Mouse (Mus musculus) adrenal gland, adult 8-10 months (tissue): ENCODE measurements around the gene Unc5c. TPM values are rescaled to one million over a fixed set of nuclear protein-coding genes. Genes with fewer than 3 reads are reported as not detected.

Experiments used
- DNase-seq: peaks from one replicate; pipeline ENCODE4 v3.0.0; 2022
- total RNA-seq, 4 experiments: library from RNA; stranded (reverse); gene quantifications; 2 replicates each; pipeline ENCODE4 v1.2.4; 2022

The Unc5c gene
- total RNA-seq, 4 experiments from 2014 or later = 8.6 to 14.8 (median 11.3) TPM

GRCm38 (mm10) chr3:141716371-141716770, 251.4 kb downstream of the Unc5c start:
- DNase-seq = no peak

DNA sequence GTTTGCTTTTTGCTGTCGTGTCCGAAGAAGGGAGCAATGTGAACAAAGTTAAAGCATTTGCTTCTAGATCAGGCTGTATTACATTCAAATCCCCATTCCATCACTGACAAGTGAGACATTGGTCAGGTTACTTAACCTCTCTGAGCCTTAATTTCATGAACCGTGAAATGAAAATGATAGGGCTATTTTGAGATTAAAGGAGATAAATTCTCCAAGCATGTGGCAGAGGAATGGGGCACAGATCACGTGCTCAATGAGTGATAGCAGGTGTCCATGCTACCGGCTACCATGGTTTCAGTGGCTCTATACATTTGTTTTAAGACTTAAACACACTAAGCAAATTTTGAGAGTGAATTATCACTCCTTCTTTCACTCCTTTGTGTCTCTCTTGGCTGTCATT, 254.0 kb downstream of the Unc5c start:
- no peak for DNase-seq

DNA sequence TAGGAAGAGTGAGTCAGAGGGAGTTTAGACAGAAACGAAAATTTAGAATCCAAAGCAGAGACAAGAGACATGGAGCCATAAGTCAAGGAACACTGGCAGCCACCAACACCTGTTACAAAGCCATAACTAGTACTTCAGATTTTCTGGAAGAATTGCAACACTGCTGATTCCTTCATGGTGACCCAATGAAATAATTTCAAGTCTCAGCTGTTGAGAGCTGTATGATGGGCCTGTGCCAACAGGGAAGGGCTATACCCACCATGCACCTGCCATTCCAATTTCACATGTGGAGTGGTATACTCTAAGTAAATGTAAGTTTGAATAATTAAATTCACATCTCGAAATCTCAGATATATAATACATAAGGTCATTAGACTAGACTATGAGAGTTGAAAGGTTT, 259.5 kb downstream of the Unc5c start:
- DNase-seq = no peak

- DNase-seq = no peak
Measured at GRCm38 (mm10) chr3:141725432-141725831, 260.4 kb downstream of the Unc5c start.

GRCm38 (mm10) chr3:141733844-141734243, 268.8 kb downstream of the Unc5c start:
- no peak for DNase-seq

DNA sequence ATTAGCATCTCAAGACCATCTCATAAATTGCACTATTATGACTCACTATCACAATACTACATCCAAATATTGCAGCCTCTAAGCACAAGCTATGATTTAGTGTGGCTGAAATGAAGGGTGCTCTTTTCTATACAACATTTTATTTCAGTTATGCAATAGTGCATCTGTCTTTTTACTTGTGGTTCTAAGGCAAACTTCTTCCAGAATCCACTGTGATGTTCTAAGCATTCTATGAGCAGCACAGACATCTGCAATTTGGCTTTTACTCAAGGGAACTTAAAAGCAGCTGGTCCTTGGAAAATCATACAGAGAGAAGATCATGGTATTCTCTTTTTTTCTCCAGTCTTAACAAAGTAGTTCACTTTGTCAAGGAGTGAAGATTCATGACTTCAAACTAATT, 270.3 kb downstream of the Unc5c start:
- DNase-seq = no peak

DNA sequence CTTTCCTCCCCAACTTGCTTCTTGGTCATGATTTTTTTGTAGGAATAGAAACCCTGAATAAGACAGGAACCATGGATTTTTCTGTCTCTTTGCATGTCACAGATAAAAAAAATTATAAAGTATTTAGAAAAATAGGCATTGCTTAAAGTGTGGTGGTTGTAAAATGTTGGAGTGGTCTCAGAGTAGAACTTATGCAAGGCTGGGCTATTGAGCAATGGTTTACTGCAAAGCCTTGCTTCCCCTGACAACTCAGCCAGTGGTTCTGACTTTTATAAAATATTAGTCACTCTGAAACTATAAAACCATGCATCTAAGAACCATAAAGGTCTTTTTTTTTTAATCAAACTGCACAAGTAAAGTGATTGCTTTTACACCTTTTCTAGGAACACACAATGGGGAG, 280.3 kb downstream of the Unc5c start:
- DNase-seq = no peak

DNA sequence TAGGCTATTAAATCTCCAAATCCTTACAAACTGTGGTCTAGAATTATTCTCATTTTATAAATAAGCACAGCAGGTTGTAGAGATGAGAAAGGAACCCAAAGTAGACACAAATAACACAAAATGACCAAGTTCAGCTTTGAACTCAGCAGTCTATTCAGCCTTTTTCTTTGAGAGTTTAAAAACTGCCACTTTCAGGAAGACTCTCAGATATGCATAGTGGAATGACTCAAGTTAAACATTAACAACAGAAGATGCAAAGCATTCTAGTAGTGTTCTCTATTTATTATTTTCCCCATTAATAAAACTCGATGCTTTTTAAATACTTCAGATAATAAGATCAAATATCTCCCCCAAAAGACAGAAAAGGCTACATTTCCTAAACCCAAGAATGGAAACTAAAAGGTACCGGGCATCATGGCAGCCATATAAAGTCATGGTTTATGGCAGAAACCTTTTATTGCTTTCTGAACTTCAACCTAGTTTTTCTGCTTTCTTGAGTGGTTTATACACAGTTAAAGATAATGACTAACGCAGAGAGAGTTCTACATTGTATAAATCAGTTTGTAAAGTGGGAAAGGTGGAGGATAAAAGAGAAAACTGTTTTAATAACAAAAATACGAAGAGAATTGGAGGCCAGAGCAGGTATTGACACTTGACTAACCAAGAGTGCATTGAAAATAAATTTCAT, 283.8 kb downstream of the Unc5c start:
- no peak for DNase-seq

GRCm38 (mm10) chr3:141752172-141752571, 287.2 kb downstream of the Unc5c start:
- DNase-seq = no peak

DNA sequence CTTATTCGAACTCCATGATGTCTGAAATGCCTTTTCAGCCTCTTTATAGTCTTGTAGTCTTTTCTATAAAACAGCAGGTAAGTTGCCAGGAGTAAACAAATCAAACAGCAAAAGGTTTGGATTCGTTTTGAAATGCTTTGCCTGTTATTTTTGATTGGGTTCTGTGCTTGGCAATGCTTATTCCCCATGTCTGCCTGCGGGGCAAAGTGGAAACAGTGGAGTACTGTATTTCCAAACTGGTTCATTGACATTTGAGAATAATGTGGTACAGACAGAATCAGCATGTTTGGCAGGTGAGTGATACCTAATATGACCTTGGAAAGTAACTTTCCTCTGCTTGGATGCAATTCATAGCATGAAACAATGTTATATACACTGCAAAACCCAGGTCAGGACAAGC, 292.2 kb downstream of the Unc5c start:
- DNase-seq = no peak

DNA sequence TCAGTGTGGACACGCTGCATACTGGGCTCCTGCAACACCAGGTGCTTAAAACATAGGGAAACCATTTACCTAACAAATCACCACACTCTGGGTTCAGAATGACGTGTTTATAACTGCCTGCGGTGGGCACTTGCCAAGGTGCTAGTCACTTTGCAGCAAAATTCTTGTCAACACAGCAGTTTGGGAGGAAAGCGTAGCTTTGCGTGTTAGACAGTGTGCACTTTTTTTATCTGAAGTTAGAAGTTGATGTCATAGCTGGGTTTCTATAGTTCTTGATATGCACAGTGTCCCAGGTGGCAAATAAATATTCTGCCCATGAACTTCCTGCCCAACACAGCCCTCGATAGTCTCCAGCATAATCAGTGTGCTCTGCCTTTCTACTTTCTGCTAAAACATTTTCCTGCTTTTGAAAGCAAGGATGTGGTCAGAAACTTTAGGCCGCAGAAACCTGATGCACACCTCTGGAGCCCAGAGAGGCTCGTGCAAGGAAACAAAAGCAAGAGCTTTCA, 313.4 kb downstream of the Unc5c start:
- no peak for DNase-seq

- no peak for DNase-seq
Measured at GRCm38 (mm10) chr3:141779186-141779585, 314.2 kb downstream of the Unc5c start.

GRCm38 (mm10) chr3:141782553-141782952, 317.5 kb downstream of the Unc5c start:
- no peak for DNase-seq

DNA sequence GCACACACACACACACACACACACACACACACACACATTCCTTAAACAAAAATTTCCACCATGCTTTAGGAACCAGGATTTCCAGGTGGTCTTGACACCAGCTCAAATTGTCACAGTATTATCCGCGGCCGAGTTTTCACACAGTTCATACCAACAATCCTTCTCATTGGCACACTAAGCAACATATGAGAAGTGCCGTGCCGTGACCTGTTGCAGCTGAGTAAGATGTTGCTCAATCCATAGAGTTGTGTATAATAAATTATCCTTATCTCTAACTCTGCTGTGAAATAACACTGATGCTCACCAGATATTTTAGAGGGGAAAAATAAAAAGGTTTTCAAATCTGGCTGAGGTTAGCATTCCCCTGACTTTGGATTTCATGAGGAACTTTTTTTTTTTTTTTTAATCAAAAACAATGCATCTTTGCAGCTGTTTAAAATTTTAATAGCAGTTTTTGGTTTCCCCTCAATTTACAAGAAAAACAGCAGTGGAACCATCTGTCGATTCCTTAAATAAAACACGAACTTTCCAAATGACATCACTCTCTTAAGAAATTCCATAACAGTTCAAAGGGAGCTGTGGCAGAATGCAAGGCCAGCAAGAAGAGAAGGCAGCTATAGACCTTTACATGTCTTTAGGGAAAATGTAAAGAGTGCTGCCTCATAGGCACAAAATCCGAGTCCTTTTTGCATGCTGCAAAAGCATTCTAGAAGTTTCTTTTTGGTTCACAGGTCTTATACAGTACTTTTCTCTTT, 326.2 kb downstream of the Unc5c start:
- no peak for DNase-seq

DNA sequence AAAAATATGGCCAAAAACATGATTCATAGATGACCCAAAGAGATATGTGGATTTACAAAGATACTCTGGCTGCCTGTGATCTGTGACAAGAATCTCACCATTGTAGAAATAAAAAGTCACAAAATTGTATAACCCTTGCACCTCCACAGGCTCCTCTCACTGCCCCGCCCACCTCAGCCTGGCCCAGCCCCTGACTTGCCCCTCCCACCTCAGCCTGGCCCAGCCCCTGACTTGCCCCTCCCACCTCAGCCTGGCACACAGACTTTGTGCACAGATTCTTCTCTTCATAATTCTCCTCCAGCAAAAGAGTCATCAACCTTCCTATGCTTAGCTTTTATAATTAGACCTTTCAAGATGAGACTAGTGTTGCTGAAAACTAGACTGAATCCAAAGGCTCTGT, 327.1 kb downstream of the Unc5c start:
- DNase-seq = no peak

DNA sequence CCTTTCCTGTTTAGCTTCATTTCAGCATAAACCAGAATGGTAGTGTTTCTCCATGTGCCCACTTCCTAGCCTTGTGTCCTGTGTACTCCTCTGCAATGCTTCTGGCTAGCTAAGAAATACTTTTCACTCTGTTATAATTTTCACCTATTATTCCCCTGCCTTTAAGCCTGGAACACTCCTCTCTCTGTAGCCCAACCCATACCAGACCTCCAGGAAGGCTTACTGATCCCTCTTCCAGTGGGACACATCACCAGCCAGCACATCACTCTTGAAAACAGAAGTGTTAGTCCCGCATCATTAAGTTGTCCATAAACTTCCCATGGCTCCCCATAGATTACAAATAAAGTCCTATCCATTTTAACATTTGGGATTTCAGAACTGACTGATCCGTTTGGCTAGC, 328.7 kb downstream of the Unc5c start:
- DNase-seq = no peak

DNA sequence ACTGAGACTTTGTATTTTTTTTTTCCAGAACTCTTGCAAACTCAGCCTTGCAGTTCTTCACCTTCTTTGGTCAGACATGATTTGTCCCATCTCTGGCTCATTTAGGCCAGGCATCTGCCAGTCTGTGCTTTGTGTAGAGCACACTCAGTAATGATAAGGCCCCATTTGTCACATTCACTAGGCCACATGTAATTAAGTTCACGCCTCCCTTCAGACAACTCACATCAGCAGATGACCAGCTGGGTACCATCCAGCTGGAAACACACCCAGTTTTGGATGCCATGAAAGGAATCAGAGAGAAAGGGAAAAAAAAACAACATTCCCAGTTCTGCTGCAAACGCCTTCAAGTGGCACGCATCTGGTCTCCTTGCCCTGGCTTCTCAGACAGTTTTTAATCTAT, 329.4 kb downstream of the Unc5c start:
- DNase-seq = no peak

DNA sequence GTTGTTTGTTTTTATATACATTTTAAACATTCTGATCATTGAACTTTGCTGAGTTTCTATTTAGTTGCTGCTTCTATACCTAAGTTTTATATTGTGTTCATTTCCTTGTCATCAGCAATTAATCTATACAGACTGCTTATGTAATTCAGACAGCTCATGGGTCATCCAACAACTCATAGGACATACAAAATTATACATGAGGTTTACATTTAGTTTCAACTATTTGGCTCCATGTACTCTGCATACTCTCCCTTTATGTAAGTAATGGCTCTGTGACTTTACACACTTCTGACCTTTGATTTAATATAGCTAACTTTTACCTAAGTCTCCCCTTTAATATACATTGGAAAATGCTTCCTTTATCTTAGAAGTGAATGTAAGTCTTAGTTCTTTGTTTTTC, 332.4 kb downstream of the Unc5c start:
- DNase-seq = no peak

DNA sequence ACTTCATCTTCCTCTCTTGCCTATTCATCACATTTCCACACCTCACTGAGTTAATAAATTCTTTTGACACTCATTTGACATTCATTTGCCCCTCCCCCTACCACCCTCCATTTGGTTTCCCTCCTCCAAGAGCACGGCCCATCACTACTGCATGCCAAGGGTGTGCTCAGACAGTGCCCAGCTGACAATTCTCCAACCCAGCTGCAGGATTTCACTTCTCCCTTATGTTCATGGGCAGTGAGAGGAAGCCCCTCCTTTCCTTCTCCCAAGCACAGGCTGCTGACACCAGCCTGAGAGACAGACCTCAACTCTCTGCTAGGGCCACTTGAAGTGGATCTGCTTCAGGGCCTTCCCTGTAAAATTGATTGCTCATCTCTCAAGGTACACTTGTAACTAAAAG, 332.8 kb downstream of the Unc5c start:
- DNase-seq = no peak

DNA sequence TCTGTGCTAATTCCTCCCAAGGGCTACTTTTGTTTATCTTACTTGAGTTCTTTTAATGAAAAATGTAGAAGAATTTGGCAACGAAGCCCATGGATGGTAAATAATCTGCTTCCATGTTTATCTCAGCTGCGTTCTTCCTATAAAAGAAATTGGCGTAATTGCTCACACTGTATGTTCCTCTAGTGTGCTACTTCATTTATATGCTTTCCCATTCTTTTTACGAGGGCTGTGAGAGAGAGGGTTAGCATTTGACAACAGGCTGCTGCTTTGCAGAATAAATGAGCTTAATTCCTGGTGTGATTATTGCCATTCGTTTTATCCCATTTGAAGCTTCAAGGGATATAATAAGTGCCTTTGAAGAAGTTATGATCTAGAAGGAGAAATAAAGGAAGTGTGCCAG, 339.1 kb downstream of the Unc5c start:
- DNase-seq = no peak

DNA sequence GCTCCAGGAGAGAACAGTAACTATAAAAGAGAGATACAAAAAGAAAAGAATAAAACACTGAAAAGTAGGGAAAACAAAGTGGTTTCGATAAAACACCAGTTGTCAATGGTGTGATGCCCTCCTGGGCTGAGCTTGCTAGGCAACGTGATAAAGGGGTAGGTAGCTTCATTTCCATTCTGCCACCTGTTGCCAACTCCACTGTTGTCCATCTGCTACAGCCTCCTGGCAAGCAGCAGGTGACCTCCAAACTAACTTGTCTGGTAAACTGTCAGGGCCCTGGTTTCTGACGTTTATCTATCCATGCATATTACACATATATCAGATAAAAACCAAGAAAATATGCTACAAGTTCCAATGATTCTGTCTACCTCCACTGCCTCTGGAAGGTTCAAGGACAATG, 344.6 kb downstream of the Unc5c start:
- no peak for DNase-seq

DNA sequence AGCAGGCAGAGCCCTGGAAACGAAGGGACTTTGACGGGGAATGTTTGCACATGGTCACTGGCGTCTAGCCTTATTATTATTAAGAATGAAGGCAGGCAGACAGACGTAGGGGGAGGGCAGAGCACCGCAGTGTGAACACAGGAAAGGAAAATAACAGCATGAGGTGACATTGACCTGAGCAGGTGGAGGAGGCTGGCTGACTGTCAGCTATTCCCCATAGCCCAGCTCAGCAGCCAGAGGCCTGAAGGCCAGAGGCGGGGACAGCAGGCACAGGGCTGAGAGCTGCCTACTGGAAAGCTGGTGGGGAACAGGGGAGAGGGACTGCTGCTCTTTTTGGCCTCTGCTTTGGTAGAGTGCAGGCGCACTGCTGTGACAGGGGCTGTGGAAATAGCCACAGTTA, 345.9 kb downstream of the Unc5c start:
- no peak for DNase-seq

DNA sequence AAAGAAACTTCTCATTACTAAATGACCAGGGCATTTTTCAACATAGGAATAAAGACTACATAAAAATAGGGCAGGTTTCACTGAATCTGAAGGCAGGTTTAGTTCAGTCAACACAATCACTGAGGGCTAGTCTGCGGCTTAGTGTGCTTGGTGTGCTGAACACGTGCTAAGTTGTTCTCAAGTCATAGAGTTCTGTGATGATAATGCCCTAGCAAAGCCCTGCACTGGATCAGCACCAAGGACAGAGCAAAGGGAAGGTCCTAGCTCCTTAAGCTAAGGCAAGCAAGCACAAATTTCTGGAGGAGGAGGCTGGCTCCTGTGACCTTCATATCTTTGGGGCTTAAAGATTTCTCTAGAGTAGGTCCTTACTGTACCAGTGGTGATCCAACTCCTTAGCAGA, 346.3 kb downstream of the Unc5c start:
- DNase-seq = no peak

DNA sequence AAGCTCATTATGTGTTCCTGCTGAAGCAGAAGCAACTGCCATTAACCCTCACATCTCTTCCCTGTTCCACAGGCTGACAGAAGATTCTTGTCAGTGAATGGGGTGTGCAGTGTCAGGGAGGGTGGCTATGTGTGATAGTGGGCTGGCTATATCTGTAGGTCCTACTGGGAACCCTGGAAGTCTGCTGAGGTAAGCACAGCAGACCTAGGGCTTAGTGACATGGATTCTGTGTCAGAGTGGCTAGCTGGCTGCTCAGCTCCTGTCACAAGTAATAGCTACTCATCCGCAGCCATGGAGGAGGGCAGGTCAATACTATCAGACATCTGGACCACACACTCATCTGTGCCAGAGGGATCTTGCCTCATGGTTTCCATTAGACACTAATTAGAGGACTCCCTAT, 349.8 kb downstream of the Unc5c start:
- DNase-seq = no peak
